Mouse (Mus musculus) adrenal gland, postnatal 10 days (tissue): ENCODE data around the gene Nat9. TPM values are rescaled to one million over a fixed set of nuclear protein-coding genes. Genes with fewer than 3 reads are reported as not detected.
A peak's percentile ranks its signal among the peaks of the same experiment; 100 is the strongest.

Experiments used
- DNase-seq: peaks from one replicate; pipeline ENCODE4 v3.0.0; 2021; ENCODE audit warnings: mixed read lengths
- total RNA-seq, 2 experiments: library from RNA; stranded (reverse); gene quantifications; 2 replicates each; pipeline ENCODE4 v1.2.3; 2021

Nat9 gene
- total RNA-seq, 2 experiments from 2014 or later = 27.4 to 28.4 TPM

- no peak for DNase-seq
Observed at GRCm38 (mm10) chr11:115155053-115155634, 32.5 kb downstream of the Nat9 start.

GRCm38 (mm10) chr11:115153699-115154292 is 33.9 kb downstream of the Nat9 start:
- DNase-seq = peak; percentile 86

DNA sequence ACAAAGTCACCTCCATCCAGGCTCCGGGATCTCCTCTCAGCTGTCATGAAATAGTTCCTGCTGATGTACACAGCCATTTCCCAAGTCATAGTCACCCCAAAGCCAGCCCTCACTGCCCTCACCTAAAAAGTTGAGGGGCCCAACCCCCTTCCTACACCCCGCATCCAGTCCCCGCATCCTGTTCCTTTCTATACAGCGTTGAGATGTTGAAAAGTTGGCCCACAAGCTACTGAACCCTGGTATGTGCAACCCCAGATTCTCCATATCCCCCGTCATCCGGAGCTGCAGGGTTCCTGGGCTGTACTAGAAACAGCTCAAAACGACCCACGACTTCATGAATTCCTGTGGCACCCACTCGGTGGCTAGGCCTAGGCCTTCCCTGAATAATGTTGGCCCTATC is 34.6 kb downstream of the Nat9 start:
- DNase-seq = no peak

- DNase-seq = peak; percentile 81
Observed at GRCm38 (mm10) chr11:115151755-115152429, 35.8 kb downstream of the Nat9 start.

- DNase-seq = no peak
Observed at GRCm38 (mm10) chr11:115150741-115151254, 36.9 kb downstream of the Nat9 start.

GRCm38 (mm10) chr11:115147813-115148212 is 39.8 kb downstream of the Nat9 start:
- DNase-seq = no peak

- DNase-seq = no peak
Observed at GRCm38 (mm10) chr11:115141970-115142369, 45.7 kb downstream of the Nat9 start.

- no peak for DNase-seq
Observed at GRCm38 (mm10) chr11:115138597-115139262, 48.9 kb downstream of the Nat9 start.

DNA sequence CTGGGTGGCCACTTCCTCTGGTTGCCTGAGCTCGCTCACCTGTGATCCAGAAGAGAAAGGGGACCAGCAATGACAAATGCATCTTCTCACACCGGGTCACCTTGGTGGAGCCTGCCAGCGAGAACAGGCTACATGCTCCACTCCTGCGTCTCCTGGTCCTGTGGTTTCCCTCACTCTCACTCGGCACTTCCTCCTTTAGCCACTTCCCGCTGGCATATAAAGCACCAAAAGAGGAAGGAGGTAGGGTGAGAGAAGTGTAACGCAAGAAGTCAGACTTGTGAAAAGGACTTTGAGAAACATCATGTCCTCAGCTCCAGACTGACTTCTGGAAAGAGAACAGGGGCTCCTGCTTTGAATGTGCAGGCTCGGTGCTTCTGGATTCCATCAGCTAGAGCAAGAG is 53.9 kb downstream of the Nat9 start, which contains the start of gene Cd300lf:
TSS of gene Cd300lf (minus strand) at position 193 of the 400 bp plus-strand sequence.
- no peak for DNase-seq

Other genes starting within 250 kb of the Nat9 start
- not detected for gene Cd300c, start 218.7 kb downstream of the Nat9 start, total RNA-seq
- gene Cd300ld, start 197.9 kb downstream of the Nat9 start, total RNA-seq = 1 to 10 TPM in 1 of 2 experiments, under 1 TPM in 1; 0.64 to 1.1 TPM
- gene Cd300c2, start 186.0 kb downstream of the Nat9 start, total RNA-seq = 1 to 10 TPM; 2.3 to 2.9 TPM
- gene Cd300ld2, start 171.7 kb downstream of the Nat9 start, total RNA-seq = not detected
- gene Cd300ld4, start 160.8 kb downstream of the Nat9 start, total RNA-seq = 1 to 10 TPM in 1 of 2 experiments, not detected in 1; 1.3 TPM
- 1 to 10 TPM; 1.3 to 3.9 TPM for gene Cd300ld5, start 150.1 kb downstream of the Nat9 start, total RNA-seq
- 1 to 10 TPM; 3.8 to 4.5 TPM for gene Cd300ld3, start 139.4 kb downstream of the Nat9 start, total RNA-seq
- gene Cd300e, start 125.7 kb downstream of the Nat9 start, total RNA-seq = under 1 TPM; 0.48 to 0.96 TPM
- gene Rab37, start 96.4 kb downstream of the Nat9 start, total RNA-seq = 1 to 10 TPM; 2.4 to 2.5 TPM
- 1 to 10 TPM; 1.1 to 1.3 TPM for gene Cd300lf, start 53.9 kb downstream of the Nat9 start, total RNA-seq
- 10 to 100 TPM; 26.3 to 30.4 TPM for gene Slc9a3r1, start 24.5 kb downstream of the Nat9 start, total RNA-seq
- 10 to 100 TPM in 1 of 2 experiments, 1 to 10 TPM in 1; 9.5 to 15.7 TPM for gene Tmem104, start 372 bp downstream of the Nat9 start, total RNA-seq
- under 1 TPM; 0.61 to 0.75 TPM for gene Grin2c, start 79.4 kb upstream of the Nat9 start, total RNA-seq
- gene Fdxr, start 89.2 kb upstream of the Nat9 start, total RNA-seq = 100 to 1,000 TPM; 368 to 383 TPM
- 10 to 100 TPM; 12.7 to 16.1 TPM for gene Fads6, start 109.8 kb upstream of the Nat9 start, total RNA-seq
- not detected for gene Otop2, start 119.3 kb upstream of the Nat9 start, total RNA-seq
- gene Ush1g, start 134.2 kb upstream of the Nat9 start, total RNA-seq = under 1 TPM; 0.39 to 1.00 TPM
- under 1 TPM in 1 of 2 experiments, not detected in 1; 0.12 TPM for gene Otop3, start 146.9 kb upstream of the Nat9 start, total RNA-seq
- gene Hid1, start 179.9 kb upstream of the Nat9 start, total RNA-seq = 10 to 100 TPM; 18.7 to 19.8 TPM
- 10 to 100 TPM; 30.7 to 43.9 TPM for gene Cdr2l, start 194.1 kb upstream of the Nat9 start, total RNA-seq
- 100 to 1,000 TPM; 147 to 163 TPM for gene Mrpl58, start 215.9 kb upstream of the Nat9 start, total RNA-seq
- 1,000 to 10,000 TPM in 1 of 2 experiments, 100 to 1,000 TPM in 1; 968 to 1,066 TPM for gene Atp5h, start 232.1 kb upstream of the Nat9 start, total RNA-seq
- gene Kctd2, start 232.3 kb upstream of the Nat9 start, total RNA-seq = 10 to 100 TPM; 36.4 to 48.6 TPM